Mouse (Mus musculus) bone marrow macrophage, adult 2 months (primary cell): ENCODE data around the gene Dnase1l1. TPM values are rescaled to one million over a fixed set of nuclear protein-coding genes. Genes with fewer than 3 reads are reported as not detected.

Source experiments
- H3K27ac ChIP-seq: 2 replicates; pipeline ENCODE4 v1.5.1; 2012; ENCODE audit warnings: low read depth, low read length; ENCODE audit not compliant: insufficient read depth
- H3K4me1 ChIP-seq: 2 replicates; pipeline ENCODE4 v1.6.1; 2012; ENCODE audit warnings: low read length; ENCODE audit not compliant: control insufficient read depth, insufficient read depth
- H3K4me3 ChIP-seq: 2 replicates; pipeline ENCODE4 v1.5.1; 2012; ENCODE audit warnings: mild to moderate bottlenecking, low read length, moderate library complexity; ENCODE audit not compliant: insufficient read depth
- CTCF ChIP-seq: IDR thresholded peaks from 2 replicates; pipeline ENCODE4 v1.5.1; 2012; ENCODE audit warnings: low read depth, mild to moderate bottlenecking, low read length, moderate library complexity
- POLR2A ChIP-seq: IDR thresholded peaks from 2 replicates; pipeline ENCODE4 v1.6.1; 2012; ENCODE audit warnings: mild to moderate bottlenecking, low read depth, low read length, borderline replicate concordance
- polyA plus RNA-seq: library from polyadenylated mRNA; stranded (reverse); fragments of >200 nt; gene quantifications from 2 replicates; pipeline ENCODE4 v1.2.4, GENCODE M21; 2012; ENCODE audit not compliant: missing spikeins, insufficient read depth, insufficient read length

The Dnase1l1 gene
- polyA plus RNA-seq, 1 experiment: 292 TPM

DNA sequence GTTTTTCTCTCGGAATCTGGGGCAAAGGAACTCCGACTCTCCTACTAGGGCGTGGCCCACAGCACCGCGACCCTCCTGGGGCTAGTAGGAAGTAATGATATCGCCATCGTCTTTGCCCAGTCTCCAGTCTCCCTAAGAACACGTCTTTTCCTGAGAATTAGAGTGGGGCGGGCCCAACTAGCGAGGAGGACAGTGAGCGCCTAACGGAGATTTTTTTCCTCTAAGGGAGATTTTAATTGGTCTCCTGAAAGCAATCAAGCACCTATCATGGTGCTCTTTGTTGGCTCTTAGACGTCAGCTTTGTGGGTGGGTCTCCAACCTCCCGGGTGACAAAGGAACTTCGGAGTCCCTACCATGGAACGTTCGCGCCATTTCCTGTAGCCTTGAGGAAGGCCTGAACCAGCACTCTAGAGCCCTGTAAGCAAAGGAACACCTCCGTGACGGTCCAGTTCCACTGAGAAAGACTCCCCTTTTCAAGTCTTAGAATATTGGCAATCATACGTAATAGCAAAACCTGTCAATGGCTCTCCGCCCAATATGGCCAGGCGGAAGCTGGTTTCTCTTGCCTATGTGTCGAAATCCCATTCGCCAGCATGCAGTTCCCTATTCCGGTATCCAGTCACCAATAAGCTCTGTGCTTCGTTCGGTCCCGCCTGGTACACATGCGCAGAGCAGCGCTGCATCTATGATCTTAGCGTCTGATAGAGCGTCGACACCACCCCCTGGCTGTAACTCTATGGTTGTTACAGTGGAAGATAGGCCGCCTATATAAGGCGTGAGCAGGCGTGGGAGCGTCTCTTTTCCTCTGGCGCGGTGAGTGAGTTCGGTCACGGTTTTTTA lies 11.9 kb downstream of the Dnase1l1 start, which contains the start of gene Rpl10:
Gene Rpl10 (plus strand): TSS at position 751 of the 840 bp plus-strand sequence.
- Histone ChIP-seq H3K27ac (peak within 1 kb of the TSS; percentile 96), H3K4me3 (peak within 1 kb of the TSS; percentile 90), H3K4me1 (peaks cover 9% of the 10 kb centered on the region)
- no peak for TF ChIP-seq POLR2A
- TF ChIP-seq CTCF: no peak

DNA sequence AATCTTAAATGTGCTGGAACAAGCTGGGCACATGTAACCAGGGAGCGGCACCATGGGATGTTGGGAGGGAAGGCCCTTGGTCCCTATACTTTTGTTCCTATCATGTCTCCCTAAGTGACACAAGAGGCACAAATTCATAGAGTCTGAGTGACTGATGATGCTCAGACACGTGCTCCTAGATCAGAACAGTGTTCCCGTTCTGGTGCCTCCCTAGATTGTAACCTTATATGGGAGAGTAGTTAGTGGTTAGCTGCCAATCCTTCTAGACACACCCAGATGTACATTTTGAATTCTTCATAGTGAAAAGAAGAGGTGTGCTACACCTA lies 12.4 kb downstream of the Dnase1l1 start:
- H3K4me1 ChIP-seq: peaks cover 5% of the 10 kb centered on the region
- peak overlapping the region; percentile 48 for H3K4me3 ChIP-seq
- peak overlapping the region; percentile 86 for H3K27ac ChIP-seq
- no peak for TF ChIP-seq CTCF
- TF ChIP-seq POLR2A: no peak

DNA sequence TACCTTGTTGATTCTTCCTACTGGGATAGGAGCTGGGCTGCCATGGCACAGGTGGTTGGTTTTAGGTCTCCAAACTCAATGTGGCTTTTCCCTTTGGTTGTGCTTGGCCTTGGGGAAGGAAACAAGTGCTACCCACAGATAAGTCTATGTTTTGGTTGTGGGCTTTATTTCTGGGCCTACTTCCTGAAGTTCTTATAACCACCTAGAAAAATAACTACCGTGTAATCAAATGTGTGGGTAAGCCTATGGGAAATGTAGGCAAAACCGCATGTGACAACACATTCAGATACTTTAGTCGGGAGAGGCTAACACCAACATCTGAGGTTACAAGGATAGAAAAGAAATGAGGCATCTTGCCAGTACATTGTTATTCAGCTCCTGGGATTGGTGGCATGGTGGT lies 24.4 kb downstream of the Dnase1l1 start:
- TF ChIP-seq CTCF (no peak), POLR2A (no peak)
- no peak overlapping the region for H3K27ac ChIP-seq
- no peaks in the 10 kb centered on the region; the same call in 1 of the 2 replicates for H3K4me1 ChIP-seq
- H3K4me3 ChIP-seq: no peak overlapping the region

DNA sequence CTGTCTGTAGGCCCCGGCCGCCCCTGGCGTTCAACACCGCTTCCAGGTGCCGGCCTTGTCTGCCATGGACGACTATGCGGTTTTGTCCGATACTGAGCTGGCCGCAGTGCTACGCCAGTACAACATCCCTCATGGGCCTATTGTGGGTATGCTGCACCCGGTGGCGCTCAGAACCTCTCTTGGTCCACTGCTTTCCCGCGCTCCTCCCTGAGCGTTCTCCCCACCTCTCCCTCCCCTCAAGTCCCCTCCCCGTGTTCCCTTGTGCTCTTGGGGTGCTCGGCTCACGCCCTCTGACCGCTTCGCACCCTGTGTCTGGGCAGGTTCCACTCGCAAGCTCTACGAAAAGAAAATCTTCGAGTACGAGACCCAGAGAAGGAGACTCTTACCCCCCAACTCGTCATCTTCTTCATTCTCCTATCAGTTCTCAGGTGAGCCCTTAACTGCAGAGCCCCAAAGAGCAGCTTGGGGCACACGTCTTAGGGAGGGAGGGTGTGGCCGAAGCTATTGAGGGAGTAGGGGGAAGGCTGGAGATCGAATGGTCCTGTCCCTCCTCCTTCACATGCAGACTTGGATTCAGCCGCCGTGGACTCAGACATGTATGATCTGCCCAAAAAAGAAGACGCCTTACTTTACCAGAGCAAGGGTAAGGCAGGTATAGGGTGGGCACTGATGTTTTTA lies 27.1 kb downstream of the Dnase1l1 start:
- no peak for TF ChIP-seq POLR2A
- TF ChIP-seq CTCF: no peak
- Histone ChIP-seq H3K4me1 (peaks cover 2% of the 10 kb centered on the region), H3K27ac (peak overlapping the region; percentile 63), H3K4me3 (peak overlapping the region; percentile 74)

DNA sequence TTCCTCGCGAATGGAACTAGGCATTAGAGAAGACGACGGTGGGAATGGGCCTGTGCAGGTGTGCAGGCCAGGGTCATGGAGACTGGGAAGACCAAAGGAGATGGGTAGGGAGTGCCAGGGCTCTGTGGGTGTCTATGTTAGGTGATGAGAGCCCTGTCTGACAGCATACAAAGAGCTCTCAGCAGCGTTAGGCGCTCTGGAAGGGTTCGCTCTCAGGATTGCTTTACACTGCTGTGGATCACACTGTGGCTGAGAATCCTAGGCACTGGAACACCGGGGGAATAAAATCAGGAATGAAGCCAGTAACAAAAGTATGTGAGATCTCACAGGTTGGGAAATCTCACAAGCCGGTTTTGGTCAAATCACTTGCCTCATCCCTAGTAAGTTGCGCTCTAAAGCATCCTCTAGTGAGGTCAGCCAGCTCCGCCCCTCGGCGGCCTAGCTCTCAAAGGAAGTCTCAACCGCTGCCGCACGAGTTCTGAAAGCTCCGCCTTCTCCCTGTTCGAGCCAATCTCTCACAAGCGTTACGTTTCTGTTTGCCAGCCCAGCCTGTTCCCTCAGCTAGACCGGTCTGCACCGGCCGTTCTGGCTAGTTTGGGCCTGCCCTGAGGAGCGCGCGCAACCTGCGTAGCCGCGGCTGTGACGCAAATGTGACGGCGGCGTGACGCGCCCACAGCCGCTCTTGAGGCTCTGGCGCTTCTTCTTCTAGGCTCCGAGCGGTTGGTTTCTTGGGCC lies 27.8 kb downstream of the Dnase1l1 start, which contains the start of gene Emd:
Gene Emd (plus strand): TSS at position 535 of the 735 bp plus-strand sequence.
- TF ChIP-seq POLR2A: no peak
- no peak for TF ChIP-seq CTCF
- H3K27ac ChIP-seq: peak within 1 kb of the TSS; percentile 63
- H3K4me1 ChIP-seq: peaks cover 4% of the 10 kb centered on the region
- H3K4me3 ChIP-seq: peak within 1 kb of the TSS; percentile 74

DNA sequence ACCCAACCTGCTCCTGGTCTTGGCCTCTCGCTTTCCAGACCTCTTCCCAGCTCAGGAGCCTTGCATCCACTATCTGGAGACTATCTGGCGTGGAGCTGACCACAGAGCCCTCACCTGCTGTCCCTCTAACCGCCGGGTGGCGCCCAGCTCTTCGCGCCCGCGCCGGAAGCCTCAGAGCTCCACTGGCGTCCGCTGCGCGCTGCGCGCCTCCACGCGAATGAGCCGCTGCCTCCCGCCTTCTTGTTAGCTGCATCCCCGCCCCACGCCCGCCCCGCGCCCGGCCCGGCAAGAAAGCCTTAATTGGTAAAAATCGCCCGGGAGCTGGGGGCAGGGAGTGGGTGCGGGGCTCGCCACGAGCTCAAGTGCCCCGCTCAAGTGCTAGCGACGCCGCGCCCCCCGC lies 32.5 kb downstream of the Dnase1l1 start, which contains the start of gene Flna:
Gene Flna (minus strand): TSS at position 206 of the 400 bp plus-strand sequence.
- peak within 1 kb of the TSS; percentile 29 for H3K27ac ChIP-seq
- H3K4me3 ChIP-seq: peak within 1 kb of the TSS; percentile 63

DNA sequence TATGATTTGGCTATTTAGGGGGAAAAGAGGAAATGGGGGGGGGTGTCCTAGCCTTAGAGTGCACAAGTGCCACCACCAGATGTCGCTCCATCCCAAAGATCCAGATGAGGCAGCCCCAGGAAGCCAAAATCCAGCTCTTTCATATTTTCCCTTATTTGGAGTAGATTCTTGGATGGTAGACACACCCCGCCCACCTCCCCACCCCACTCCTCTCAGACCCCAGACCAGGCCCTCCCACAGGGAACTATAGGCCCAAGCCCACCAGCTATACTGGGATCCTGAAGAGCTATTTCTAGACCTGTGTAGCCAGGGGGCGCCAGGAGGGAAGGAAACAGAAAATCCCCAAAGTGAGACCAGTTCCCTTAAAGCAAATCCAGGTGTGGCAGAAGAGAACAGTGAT lies 33.5 kb downstream of the Dnase1l1 start:
- Histone ChIP-seq H3K4me1 (peaks cover 13% of the 10 kb centered on the region), H3K27ac (no peak overlapping the region), H3K4me3 (peak overlapping the region; percentile 63)
- TF ChIP-seq CTCF (peak; percentile 36; the same call in 1 of the 2 replicates), POLR2A (no peak)

More for the DNA sequence above, 32.5 kb downstream of the Dnase1l1 start, which contains the start of gene Flna:
- peaks cover 10% of the 10 kb centered on the region for H3K4me1 ChIP-seq
- no peak for TF ChIP-seq CTCF
- no peak for TF ChIP-seq POLR2A

DNA sequence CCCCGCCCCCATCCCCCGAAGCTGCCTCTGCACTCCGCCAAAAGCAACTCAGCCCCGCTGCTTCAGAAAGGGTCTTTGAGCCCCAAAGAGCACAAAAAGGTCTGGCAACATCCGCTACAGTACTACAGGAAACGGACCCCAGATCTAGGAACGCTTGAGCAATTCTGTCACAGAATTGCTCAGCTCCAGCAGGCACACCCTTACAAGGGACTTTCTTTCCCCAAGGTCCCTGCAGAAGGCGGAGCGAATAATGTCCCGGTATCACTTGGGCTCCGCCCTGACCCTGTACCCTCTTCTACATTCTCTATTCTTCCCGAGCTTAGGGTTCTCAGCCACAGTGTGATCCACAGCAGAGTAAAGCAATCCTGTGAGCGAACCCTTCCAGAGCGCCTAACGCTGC lies 35.4 kb downstream of the Dnase1l1 start:
- TF ChIP-seq CTCF: no peak
- TF ChIP-seq POLR2A: no peak
- H3K4me1 ChIP-seq: peaks cover 29% of the 10 kb centered on the region
- peak overlapping the region; percentile 67 for H3K4me3 ChIP-seq
- peak overlapping the region; percentile 81 for H3K27ac ChIP-seq

DNA sequence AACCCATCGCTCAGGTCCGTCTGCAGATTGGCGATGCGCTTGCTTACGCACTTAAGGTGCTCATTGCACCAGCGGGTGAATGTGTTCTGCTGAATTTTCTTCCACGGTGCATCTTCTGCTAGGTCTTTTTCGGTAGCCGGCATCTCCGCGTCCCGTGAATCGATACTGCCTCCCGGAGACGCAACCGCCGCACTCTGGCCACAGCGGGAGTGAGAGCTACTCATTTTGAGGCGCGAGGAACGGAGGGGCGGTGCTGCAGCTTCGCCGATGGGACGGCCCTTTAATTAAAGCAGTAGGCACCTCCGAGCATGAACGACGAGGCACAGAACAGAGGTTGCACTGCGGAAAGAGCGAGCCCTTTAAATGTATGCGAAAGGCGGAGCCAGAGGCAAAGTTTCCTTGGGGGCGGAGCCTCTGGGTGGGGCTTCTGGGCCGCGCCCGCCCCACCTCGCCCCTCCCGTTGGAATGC lies 35.9 kb downstream of the Dnase1l1 start:
- no peak for TF ChIP-seq CTCF
- peak; percentile 95 for TF ChIP-seq POLR2A
- Histone ChIP-seq H3K4me1 (peaks cover 32% of the 10 kb centered on the region), H3K27ac (peak overlapping the region; percentile 73), H3K4me3 (peak overlapping the region; percentile 67)
